Mouse (Mus musculus): ENCODE data around the gene Gm47289. TPM values are rescaled to one million over a fixed set of nuclear protein-coding genes. Genes with fewer than 3 reads are reported as not detected.

The Gm47289 gene
- total RNA-seq, 2 experiments from 2014 or later, result not detected

DNA sequence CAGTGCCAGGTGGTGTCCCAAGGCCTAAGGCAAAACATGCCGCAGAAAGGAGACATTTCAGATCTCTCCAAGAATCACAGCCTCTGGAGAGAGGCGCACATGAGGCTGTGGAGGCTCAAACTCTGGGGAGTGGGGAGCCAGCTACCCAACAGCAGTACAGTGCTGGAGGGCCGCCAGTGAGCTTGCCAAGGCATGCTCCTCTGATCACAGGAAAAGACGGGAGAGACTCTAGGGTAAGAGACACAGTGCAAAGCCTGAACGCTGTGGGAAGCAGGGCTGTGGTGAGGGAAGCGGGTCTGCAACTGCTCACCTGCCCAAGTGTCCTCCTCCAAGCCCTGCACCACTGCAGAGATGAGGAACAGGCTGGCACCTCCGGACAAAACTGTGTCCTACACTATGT is 3.1 kb upstream of the Gm47289 start:
- DNase-seq, result no peak
- intact Hi-C loops (cut with DNase I; ENCODE audit: low total_unique reads), result loop anchor here (10.0 kb wide), 1 partner anchor 199 kb away; the partner anchor contains the start of gene Xylb

DNA sequence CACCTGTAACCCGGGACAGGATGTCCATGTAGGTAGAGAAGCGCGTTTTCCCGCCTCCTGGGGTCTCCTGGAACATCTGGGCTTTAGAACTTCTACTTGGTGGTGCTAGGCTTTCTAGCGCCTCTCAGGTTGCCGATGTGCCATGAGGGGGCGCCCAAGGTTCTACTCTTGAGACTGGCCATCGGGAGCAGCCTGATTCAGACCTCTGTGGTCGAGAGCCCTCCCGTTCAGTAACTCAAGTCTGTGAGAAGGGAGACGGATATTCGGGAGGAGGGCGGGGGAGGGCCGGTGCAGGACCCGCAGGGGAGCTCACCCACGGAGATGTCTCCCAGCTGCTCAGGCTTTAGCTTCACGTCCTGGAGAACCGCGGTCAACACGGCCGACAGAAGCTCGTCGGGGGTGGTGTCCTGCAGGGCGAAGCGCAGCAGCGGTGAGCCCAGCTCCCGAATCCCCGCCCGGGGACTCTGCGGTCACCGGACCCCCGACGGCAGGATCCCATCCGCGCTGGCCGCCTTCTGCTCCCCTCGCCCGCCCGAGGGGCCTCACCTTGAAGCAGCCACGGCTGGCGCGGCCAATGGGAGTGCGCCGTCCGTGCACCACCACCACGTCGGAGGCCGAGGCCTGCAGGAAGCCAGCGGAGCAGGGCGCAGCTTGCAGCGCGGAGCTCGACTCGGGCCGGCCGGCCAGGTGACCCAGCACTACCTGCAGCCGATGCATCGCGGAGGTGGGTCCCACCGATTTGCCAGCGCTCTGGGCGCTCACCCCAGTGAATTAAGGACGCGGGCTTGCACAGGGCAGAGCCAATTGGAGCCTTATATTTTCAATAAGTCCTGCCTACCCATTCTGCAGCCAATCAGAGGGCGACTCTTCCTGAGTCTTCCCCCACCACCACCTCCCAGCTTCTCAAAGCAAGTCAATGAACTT is 2.4 kb upstream of the Gm47289 start, which contains the start of gene Acaa1b:
TSS of gene Acaa1b (minus strand) at position 816 of the 924 bp plus-strand sequence.
- peak; percentile 80 for DNase-seq
- intact Hi-C loops (cut with DNase I; ENCODE audit: low total_unique reads), result loop anchor here (10.0 kb wide), 1 partner anchor 198 kb away; the partner anchor contains the start of gene Xylb

DNA sequence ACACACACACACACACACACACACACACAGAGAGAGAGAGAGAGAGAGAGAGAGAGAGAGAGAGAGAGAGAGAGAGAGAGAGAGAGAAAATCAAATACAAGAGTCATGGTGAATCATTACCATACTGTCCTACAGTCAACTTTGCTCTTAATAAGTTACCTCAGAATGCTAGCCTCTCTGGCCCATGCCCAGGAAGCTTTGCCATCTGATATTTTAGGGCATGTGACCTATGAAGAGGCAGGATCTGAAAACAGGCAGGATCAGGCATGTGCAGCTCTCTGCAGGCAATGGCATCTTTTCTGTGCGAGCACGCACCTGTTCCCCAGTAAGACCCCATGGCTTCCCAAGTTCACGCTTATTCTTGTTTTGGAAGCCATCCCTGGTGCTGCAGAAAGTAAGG is 1.7 kb downstream of the Gm47289 start:
- intact Hi-C loops (cut with DNase I; ENCODE audit: low total_unique reads), result no loop called here
- DNase-seq, result no peak

DNA sequence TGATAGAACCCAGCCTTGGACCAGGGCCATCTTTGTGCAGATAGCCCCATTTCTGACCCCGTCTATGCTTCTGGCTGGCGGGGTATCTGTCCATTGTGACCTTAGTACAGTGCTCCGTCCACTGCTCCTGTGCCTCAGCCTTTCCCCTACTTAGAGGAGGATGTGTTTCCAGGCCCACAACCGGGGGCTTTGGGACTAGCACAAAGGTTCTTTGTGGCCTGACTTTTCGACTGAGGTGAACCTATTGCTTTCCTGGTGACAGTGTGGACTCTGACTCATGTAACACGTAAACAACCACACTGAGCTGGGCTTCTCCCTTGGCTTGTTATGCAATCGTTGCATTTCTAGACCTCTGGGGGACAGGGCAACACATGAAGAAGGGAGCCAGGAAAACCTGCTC is 5.8 kb downstream of the Gm47289 start:
- intact Hi-C loops (cut with DNase I; ENCODE audit: low total_unique reads), result no loop called here
- no peak for DNase-seq

DNA sequence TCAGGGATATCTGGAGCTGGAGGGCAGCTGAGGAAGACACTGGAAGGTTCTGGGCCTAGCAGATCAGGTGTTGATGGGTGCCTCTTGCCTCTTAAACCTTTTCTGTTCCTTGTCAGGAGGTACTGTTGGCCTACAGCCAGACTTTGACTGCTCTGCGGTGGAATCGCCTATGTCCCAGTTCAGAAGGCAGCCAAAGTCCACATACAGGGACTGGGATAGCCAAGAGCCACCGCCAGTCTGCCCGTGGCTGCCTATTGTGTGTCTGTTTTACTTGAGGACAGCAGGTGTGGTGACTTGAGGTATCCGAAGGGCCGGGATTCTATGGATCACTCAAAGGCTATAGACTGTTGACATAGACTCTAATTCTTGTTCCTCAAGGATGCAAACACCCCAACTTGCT is 6.6 kb downstream of the Gm47289 start:
- no peak for DNase-seq
- intact Hi-C loops (cut with DNase I; ENCODE audit: low total_unique reads), result no loop called here

DNA sequence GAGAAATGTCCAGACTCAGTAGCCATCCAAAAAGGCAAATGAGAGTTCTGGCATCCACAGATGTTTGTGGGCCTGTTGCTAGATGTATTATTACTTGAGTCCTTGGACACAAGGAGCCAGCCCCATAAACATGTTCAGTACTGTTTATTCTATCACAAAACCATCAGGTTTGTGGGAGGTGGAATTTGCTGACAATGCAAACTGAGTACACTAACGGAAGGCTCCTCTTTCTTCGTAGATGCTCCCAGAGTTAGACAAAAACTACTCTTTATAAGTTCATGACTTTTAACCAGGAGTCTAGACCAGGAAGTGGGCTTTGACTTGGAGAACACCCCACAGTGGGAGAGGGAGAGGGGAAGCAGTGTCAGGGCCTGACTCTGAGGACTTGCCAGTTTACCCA is 8.6 kb downstream of the Gm47289 start:
- intact Hi-C loops (cut with DNase I; ENCODE audit: low total_unique reads), result no loop called here
- DNase-seq, result no peak

DNA sequence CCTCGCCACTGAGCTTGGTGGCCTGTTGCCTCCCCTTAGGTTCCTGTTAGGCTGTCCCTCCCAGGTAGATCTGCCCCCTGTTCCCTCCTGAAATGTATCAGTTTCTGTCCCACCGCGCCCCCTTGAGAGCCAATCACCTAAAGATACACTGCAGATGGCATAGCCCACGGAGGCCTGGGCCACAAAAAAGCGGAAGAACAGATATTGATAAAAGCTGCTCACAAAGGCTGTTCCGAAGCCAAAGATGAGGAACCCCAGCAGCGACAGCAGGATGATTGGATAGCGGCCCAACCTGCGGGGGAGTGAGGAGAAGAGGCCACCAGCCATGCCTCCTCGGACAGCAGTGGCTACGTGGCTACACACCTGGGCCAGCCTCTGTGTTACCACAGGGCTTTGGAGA is 20.3 kb downstream of the Gm47289 start:
- no peak for DNase-seq
- intact Hi-C loops (cut with DNase I; ENCODE audit: low total_unique reads), result no loop called here

DNA sequence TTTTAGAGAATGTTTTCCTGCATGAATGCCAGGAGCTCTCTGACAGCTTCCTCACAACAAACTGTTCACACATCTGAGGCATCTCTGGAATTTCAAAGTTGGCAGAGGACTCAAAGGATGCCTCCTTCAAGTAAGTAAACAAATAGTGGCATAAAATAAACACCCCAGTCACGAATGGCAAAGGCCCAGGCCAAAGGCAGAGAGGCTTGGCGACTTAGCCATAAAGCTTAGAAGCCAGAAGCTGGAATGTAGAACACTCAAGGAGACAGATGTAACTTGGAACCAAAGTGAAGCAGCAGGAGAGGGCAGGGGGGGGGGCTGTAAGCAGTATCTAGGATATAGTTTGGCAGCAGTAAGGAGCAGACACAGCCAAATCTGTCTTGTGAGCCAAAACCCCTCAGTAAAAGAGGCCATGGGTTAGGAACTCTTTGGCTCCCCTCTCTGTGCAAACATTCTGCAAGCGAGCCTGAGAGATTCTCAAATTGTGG is 22.3 kb downstream of the Gm47289 start:
- no peak for DNase-seq
- intact Hi-C loops (cut with DNase I; ENCODE audit: low total_unique reads), result no loop called here

DNA sequence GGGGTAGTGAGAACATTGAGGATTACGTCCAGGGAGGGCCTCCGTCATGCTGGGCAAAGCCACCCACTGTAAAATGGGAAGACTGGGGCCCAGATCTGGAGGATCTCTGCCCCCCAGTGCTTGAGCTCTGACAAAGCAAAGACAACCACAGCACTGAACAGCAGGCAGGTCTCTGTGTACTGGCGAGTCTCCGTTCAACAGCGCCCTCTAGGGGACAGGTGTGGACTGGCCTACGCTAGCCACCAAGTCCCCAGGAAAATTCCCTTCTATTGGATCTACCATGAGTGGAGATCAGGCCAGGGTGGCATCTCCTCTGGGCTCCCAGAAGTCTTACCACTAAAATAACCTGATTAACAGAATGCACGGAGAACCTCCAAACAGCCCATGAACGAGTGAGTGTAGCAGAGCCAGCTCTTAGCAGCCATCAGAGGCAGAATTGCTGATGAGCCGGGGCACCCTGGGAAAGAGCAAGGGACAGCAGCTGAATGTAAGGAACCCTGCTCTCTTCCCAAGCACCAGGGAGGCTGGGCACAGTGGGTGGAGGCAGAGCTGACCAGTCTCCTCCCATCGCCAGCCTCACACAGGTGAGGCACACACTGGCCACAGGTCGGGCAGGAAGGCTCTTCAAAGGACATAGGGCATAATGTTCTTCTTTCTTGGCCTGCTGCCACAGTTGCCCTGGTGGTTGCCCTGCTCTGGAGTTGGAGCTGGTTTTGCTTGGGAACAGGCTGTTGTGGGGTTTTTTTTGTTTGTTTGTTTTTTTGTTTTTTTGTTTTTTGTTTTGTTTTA is 33.4 kb downstream of the Gm47289 start:
- intact Hi-C loops (cut with DNase I; ENCODE audit: low total_unique reads), result loop anchor here (10.0 kb wide), 1 partner anchor 88 kb away; the partner anchor contains the start of gene Dlec1
- no peak for DNase-seq

DNA sequence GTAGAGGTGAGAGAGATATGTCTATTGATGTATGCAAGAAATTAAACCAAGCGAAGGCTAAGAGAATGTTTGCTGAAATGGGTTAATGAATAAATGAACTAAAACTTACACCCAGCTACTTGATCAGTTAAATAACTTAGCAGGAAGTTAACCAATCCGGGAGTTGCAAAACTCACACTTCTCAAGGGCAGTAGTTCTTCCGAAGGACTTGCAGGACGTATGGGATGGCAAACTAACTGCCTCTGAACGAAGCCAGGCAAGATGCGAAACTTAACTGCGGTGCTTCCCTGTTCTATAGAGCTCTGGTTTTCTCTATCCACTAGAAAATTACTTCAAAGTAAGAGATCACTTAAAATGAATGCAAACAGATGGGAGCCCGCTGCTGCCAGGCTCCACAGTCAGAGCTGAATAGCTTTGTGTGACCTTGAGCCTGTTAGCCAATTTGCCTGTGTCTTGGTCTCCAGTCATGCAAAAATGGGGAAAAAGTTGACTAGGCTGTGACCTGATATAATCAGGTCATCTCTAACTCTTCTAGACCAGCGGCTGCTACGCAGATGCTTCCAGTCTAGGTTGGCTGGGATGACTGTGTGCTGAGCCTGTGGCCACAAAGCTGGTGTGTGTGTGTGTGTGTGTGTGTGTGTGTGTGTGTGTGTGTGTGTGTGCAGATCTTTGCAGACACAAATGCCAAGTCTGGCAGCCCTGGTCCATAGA is 40.3 kb downstream of the Gm47289 start:
- no peak for DNase-seq
- intact Hi-C loops (cut with DNase I; ENCODE audit: low total_unique reads), result loop anchor here (10.0 kb wide), 1 partner anchor 95 kb away; the partner anchor contains the start of gene Dlec1

DNA sequence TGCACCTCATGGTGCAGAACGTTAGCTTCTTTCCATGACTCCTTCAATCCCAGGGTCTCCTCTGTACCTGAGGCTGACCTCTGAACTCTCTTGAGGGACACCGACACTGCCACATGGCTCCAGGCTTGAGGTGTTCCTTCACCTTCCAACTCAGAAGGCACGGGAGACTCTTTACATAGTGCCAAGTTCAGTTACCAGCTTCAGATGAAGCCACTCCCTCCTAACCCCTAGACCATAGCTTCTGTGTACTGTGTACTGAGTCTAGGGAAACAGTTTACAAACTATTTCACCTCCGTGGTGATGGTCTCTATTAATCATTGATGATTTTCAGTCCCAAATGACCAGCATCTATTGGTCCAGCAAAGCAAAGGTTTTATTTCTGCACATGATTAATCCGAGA is 42.7 kb downstream of the Gm47289 start:
- DNase-seq, result no peak
- intact Hi-C loops (cut with DNase I; ENCODE audit: low total_unique reads), result no loop called here

DNA sequence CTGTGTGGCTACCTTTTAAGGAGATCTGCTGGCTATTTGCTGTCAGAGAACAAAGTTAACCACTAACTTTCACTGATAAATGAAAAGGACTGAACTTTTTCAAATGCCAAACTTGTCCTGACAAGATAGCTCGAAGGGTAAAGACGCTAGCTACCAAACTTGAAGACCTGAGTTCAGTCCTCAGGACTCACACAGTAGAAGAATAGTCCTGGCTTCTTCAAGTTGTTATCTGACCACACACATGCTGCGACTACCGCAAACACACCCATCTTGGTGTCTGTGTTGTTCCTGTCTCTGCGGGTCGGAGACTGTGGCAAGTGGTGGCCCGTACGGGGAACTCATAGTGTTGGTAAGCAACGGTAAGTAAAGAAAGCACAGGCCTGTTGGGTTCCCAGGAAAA is 44.7 kb downstream of the Gm47289 start:
- no peak for DNase-seq
- intact Hi-C loops (cut with DNase I; ENCODE audit: low total_unique reads), result no loop called here

DNA sequence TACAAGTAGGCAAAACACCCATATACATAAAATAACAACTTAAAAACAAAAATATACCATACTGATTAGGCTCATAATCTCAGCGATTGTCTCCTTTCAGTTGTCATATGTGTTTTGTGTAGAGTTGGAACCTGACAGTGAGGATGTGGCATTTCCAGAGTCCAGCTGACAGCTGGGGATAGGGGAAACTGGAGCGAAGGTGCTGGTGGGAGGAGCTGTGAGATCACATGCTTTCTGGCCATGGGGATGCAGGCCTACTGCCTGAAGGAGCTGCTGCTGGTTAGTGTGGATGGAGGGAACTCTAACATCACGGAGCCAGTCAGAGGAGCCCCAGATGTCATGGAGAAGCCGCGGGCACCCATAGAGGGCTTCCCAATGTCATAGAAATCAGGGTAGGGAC is 46.8 kb downstream of the Gm47289 start:
- intact Hi-C loops (cut with DNase I; ENCODE audit: low total_unique reads), result no loop called here
- DNase-seq, result no peak

DNA sequence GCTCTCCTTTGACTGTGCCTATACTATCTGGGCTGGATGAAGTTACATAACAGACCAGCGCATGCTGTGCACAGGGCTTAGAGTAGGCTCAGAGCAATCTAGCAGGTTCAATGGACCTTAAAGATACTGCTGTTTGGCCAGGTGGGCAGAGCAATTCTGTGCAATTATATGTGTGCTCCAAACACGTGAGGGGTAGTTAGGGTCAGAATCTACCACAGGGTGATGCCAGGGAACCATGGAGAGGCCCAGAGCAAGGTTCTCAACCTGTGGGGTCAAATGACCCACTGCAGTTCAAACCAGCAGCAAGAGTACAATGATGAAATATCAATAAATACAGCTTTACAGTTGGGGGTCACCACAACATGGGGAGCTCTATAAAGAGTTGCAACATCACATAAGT is 47.7 kb downstream of the Gm47289 start:
- intact Hi-C loops (cut with DNase I; ENCODE audit: low total_unique reads), result no loop called here
- DNase-seq, result no peak

DNA sequence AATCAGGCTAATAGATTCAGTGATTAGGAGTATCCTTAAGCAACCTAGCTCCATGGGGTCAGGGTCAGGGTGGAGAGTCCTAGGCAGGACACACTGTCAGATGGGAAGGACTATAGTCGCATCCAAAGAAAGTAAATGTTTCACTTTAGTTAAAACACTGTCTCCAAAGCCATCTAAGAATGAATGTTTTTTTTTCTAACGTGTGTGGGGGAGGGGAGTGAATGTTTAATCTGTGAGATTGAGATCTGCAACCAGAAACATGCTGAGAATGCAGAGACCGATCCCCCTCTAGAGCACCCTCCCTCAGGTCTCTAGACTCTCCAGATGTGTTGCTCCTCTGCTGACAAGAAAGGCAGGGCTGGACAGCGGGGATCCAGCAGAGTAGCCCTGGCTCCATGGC is 48.2 kb downstream of the Gm47289 start:
- intact Hi-C loops (cut with DNase I; ENCODE audit: low total_unique reads), result no loop called here
- DNase-seq, result no peak

DNA sequence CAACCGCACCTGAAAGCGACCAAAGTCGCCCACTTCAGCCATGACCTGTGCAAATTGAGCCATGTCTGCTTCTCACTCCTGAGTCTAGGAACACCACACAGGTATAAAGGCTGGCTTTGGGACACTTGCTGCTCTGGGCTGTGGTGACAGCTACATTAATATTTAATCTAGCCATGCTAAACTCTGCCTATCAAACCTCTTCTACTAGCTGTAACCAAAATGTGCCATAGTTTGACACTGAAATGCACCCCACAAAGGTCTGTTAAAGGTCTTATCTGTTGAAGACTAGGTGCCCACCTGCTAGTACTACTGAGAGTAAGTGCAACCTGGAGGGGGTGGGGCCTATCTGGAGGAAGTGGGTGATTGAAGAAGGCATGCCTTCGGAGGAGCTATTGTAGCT is 50.0 kb downstream of the Gm47289 start, which contains the start of gene Slc22a13:
TSS of gene Slc22a13 (minus strand) at position 101 of the 400 bp plus-strand sequence.
- intact Hi-C loops (cut with DNase I; ENCODE audit: low total_unique reads), result no loop called here
- no peak for DNase-seq

All from gastrocnemius, postnatal 14 days (tissue).